Mouse (Mus musculus): Measurements from ENCODE around the gene Ikzf4. TPM values are rescaled to one million over a fixed set of nuclear protein-coding genes. Genes with fewer than 3 reads are reported as not detected.
"Not testable (repeated sequence)": the region's sequence is repeated elsewhere in the genome, so short reads cannot be mapped to it uniquely, and the experiment has no call there.

Ikzf4 gene
- polyA plus RNA-seq, 1 experiment from 2014 or later = 4.1 TPM

DNA sequence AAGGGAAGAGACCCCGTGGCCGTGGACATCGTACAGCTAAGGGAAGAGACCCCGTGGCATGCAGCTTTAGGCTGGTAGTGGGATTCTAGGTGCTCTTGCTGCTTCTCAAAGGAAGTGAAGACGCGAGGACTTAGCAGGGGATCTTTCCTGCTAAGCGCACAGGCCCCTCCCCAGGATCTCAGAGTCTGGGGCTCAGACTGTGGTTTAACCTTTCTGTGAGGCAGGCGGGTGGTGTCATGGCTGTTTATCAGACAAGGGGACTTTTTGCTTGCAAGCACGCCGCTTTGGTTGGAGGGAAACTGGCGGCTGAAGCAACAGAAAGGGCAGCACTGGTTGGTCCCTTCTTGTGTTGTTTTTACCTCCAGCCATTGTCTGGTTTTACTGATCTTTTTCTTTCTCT is 8.8 kb downstream of the Ikzf4 start:
- Histone ChIP-seq H3K36me3 (peaks cover 63% of the 10 kb centered on the region), H3K27me3 (no peaks in the 10 kb centered on the region), H3K4me2 (no peak overlapping the region), H3K4me3 (no peak overlapping the region), H3K4me1 (no peaks in the 10 kb centered on the region), H3K27ac (no peak overlapping the region), H3K9me3 (no peaks in the 10 kb centered on the region), H3K9ac (no peak overlapping the region)
- ATAC-seq (ENCODE audit: insufficient number of reproducible peaks, low FRiP score, low TSS enrichment, low read depth) = no peak
- WGBS = 32% methylated on average over 11 of the region's 11 CpGs

DNA sequence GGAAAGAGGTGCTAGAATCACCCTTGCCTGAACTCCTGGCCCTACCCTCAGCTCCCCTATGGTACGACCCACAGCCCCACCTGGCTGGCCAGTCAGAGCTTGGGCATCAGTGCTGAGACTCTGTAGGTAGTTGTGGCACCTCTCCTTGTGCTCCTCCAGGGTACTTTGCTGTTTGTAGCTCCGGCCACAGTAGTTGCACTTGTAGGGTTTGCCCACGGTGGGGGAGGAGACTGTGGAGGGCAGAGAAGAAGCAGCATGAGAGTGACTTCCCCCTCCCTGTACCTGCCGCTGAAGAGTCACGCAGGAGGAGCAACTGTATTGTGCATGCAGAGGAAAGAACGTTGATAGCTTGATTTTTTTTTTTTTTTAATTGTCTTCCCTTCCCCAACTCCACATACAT is 9.2 kb downstream of the Ikzf4 start:
- H3K27me3 ChIP-seq = no peaks in the 10 kb centered on the region
- no peak for ATAC-seq (ENCODE audit: insufficient number of reproducible peaks, low FRiP score, low TSS enrichment, low read depth)

DNA sequence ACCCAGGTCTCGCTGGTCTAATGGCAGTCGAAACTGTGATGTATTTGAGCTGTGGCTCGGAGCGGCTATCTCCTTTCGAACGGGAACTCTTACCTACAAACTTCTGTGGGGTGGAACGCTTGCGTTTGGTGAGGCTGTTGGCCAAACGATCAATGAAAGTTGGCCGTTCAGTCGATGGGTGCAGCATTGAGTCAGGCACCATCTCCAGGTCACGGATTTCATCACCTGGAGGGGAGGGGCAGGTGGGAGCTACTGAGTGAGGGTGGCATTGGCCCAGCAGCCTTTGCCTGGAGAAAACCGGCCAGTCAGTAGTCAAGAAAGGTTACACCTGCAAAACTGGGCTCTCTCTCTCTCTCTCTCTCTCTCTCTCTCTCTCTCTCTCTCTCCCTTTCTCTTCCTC is 10.1 kb downstream of the Ikzf4 start:
- H3K4me3 ChIP-seq = no peak overlapping the region

More for the DNA sequence above, 9.2 kb downstream of the Ikzf4 start:
- Histone ChIP-seq H3K4me2 (no peak overlapping the region), H3K4me1 (no peaks in the 10 kb centered on the region), H3K36me3 (peaks cover 63% of the 10 kb centered on the region), H3K4me3 (no peak overlapping the region), H3K9me3 (no peaks in the 10 kb centered on the region), H3K9ac (no peak overlapping the region), H3K27ac (no peak overlapping the region)
- WGBS = 56% methylated on average over 6 of the region's 6 CpGs

DNA sequence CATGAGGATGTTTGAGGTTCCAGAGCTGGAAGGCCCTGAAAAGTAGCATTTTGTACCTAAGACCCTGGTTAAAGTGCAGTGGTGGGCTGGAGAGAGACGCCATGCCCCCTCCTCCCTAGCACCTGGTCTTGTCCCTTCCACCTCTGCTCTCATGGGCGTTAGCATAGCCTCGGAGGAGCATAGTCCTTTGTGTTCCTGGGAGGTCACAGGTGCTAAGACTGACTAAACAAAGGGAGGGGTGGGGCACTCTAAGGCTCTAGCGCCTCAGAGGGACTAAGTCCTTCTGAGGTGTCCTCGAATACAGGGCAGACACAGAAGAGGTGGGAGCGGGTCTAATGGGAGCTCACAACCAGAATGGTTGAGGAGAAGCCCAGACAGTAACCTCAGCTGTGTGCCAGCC is 14.2 kb downstream of the Ikzf4 start:
- Histone ChIP-seq H3K4me2 (no peak overlapping the region), H3K27me3 (no peaks in the 10 kb centered on the region), H3K36me3 (peaks cover 34% of the 10 kb centered on the region), H3K4me3 (no peak overlapping the region), H3K9me3 (no peaks in the 10 kb centered on the region), H3K27ac (no peak overlapping the region), H3K9ac (no peak overlapping the region), H3K4me1 (no peaks in the 10 kb centered on the region)
- WGBS = 31% methylated on average over 6 of the region's 6 CpGs
- ATAC-seq (ENCODE audit: insufficient number of reproducible peaks, low FRiP score, low TSS enrichment, low read depth) = no peak

More for the DNA sequence above, 10.1 kb downstream of the Ikzf4 start:
- no peak overlapping the region for H3K4me2 ChIP-seq
- no peak overlapping the region for H3K9ac ChIP-seq
- H3K27ac ChIP-seq = no peak overlapping the region
- H3K27me3 ChIP-seq = no peaks in the 10 kb centered on the region
- no peaks in the 10 kb centered on the region for H3K4me1 ChIP-seq
- 94% methylated on average over 13 of the region's 13 CpGs for WGBS
- no peak for ATAC-seq (ENCODE audit: insufficient number of reproducible peaks, low FRiP score, low TSS enrichment, low read depth)
- peaks cover 57% of the 10 kb centered on the region for H3K36me3 ChIP-seq
- no peaks in the 10 kb centered on the region for H3K9me3 ChIP-seq

DNA sequence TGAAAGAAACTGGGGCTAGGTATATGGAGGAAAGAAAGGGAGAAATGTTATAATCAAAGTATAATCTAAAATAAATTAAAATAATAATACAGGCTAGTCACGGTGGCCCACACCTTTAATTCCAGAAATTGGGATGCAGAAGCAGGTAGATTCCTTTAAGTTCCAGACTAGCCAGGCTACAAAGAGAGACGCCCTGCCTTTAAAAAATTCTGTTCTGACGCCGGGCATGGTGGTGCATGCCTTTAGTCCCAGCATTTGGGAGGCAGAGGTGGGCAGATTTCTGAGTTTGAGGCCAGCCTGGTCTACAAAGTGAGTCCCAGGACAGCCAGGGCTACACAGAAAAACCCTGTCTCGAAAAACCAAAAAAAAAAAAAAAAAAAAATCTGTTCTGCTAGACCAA is 15.5 kb downstream of the Ikzf4 start:
- H3K27ac ChIP-seq; H3K4me3 ChIP-seq; H3K9ac ChIP-seq; H3K4me1 ChIP-seq; H3K4me2 ChIP-seq; ATAC-seq (ENCODE audit: insufficient number of reproducible peaks, low FRiP score, low TSS enrichment, low read depth); H3K27me3 ChIP-seq; H3K9me3 ChIP-seq: not testable (repeated sequence)
- peaks cover 29% of the 10 kb centered on the region for H3K36me3 ChIP-seq
- 79% methylated on average over 5 of the region's 5 CpGs for WGBS

DNA sequence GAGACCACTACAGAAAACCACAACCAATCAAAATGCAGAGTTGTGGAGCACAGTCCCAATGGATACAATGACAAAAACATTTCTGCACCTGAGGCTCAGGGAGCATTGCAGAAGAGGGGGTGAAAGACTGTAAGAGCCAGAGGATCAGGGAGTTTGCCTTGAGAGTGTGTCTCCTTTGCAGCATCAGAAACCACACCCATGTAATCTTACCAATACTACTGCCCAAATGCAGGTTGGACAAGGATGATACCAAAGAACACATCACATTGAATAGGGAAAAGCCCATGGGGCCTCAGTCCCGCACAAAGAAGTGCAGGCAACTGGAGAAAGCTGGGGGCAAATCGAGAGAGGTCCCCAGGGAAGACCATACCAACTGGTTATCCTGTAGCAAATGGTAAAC is 16.0 kb downstream of the Ikzf4 start:
- ATAC-seq (ENCODE audit: insufficient number of reproducible peaks, low FRiP score, low TSS enrichment, low read depth) = no peak
- WGBS = 61% methylated on average over 2 of the region's 2 CpGs

DNA sequence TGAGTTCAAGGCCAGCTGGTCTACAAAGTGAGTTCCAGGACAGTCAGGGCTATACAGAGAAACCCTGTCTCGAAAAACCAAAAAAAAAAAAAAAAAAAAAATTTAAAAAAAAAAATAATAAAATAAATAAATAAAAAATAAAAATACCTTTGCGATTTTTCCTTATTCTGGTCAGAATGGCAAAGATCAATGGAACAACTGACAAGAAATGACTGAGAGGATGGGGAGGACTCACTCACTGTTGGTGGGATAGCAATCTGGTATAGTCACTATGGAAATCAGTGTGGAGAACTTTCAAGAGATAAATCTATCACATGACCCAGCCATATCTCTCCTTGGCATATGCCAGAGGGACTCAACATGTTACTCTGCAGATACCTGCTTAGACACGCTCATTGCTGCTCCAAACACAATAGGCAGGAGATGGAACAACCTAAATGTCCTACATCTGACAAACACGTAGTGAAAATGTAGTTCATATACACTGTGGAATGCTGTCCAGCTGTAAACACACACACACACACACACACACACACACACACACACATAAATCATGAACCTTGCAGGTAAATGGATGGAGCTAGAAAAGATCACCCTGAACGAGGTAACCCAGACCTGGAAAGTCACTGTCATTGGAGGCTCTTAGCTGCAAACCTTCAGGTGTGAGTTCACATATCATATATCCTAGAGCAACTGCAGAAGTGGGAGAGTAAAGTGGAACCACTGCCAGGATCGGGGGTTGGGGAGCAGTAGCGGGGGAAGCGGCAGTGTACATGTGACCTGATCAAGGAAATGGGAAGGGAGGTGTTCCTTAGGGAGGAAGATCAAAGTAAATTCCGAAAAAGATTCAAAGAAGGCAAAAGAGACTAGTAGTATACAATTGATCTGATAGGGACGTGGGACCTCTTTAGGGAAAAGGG is 18.1 kb downstream of the Ikzf4 start:
- peak overlapping the region; percentile 47; the same call in 1 of the 2 replicates for H3K27ac ChIP-seq
- H3K36me3 ChIP-seq = peaks cover 29% of the 10 kb centered on the region
- H3K9ac ChIP-seq = no peak overlapping the region
- H3K4me3 ChIP-seq = no peak overlapping the region
- H3K9me3 ChIP-seq = no peaks in the 10 kb centered on the region
- no peaks in the 10 kb centered on the region for H3K27me3 ChIP-seq
- peaks cover 5% of the 10 kb centered on the region for H3K4me1 ChIP-seq
- no peak for ATAC-seq (ENCODE audit: insufficient number of reproducible peaks, low FRiP score, low TSS enrichment, low read depth)
- WGBS = 72% methylated on average over 10 of the region's 10 CpGs
- no peak overlapping the region for H3K4me2 ChIP-seq

More for the DNA sequence above, 16.0 kb downstream of the Ikzf4 start:
- no peak overlapping the region for H3K27ac ChIP-seq
- no peaks in the 10 kb centered on the region for H3K9me3 ChIP-seq
- no peak overlapping the region for H3K4me3 ChIP-seq
- no peak overlapping the region for H3K9ac ChIP-seq
- H3K36me3 ChIP-seq = peaks cover 30% of the 10 kb centered on the region
- H3K27me3 ChIP-seq = no peaks in the 10 kb centered on the region
- no peak overlapping the region for H3K4me2 ChIP-seq
- peaks cover 5% of the 10 kb centered on the region for H3K4me1 ChIP-seq

DNA sequence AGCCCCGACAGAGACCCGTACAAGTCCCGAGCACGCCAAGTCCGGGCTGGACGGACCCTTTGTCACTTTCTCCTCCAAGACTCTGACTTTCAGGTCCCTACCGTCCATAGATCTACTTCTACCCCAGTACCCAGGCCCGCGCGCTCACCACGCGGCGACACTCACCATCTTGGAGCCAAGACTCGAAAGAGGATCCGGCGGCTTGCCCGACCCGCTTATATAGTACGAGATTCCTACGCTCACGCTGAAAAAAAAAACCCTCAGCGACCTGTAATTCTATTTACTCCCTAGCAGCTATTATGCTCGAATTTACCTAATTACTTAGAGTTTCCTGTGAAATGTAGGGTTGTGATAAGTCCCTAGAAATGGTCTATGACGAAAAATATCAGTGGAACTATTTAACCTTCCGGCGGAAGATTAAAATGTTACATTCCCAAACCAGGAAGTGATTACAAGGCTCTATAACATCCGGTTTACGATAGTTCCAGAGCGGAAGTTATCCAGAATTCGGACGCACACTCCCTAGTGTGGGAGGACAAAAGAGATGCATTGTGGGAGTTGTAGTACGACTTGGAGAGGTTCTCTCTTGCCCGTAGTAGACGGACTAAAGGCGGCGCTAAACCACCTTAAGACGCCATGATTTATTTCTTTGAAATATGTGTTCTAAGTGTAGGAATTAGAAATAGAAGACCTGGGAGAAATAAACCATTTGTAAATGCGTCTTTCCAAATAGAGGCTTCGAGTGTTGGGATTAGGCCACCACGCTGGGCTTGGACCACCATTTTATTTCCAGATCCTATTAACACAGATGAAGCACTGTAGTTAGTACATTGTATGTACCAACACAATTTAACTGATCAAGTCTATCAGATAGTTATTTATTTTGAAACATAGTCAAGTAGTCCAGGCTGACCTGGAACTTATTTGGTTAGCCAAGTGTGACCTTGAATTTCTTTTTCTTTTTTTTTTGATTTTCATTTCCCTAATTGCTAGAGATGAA is 19.2 kb downstream of the Ikzf4 start, which contains the start of gene Rps26:
Rps26 (minus strand) TSS at position 437 of the 1,000 bp plus-strand sequence.
- peak; percentile 97 for ATAC-seq (ENCODE audit: insufficient number of reproducible peaks, low FRiP score, low TSS enrichment, low read depth)
- H3K27ac ChIP-seq = peak within 1 kb of the TSS; percentile 83
- no peaks in the 10 kb centered on the region for H3K27me3 ChIP-seq
- H3K4me2 ChIP-seq = peak within 1 kb of the TSS; percentile 72
- peak within 1 kb of the TSS; percentile 100 for H3K9ac ChIP-seq
- H3K4me3 ChIP-seq = peak within 1 kb of the TSS; percentile 84
- WGBS = under 1% methylated on average over 40 of the region's 40 CpGs
- no peaks in the 10 kb centered on the region for H3K9me3 ChIP-seq
- H3K4me1 ChIP-seq = peaks cover 5% of the 10 kb centered on the region
- peaks cover 25% of the 10 kb centered on the region for H3K36me3 ChIP-seq

DNA sequence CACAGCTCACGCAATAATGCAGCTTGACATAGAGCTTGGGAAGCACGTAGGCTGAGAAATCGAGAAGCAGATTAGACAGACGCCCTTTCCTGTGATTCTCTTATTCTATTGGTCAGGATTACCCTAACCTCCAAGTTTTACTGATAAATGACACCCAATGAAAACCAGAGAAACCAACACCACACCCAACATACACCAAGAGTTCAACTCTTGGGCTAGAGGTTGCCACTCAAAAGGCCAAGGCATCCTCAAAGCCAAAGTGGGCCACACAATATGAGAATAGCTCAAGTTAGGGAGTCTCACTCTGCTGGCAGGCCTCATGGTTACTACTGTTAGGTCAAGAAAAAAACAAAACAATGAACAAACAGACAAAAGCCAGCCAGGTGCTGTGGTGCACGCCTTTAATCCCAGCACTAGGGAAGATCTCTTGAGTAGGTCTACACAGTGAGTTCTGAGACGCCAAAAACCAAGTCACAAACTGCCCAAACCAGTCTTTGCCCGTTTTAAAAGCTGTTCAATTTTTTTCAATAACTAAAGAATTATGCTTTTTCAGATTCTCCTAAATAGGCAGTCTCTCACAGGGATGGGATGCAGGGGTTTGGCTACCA is 20.4 kb downstream of the Ikzf4 start:
- peaks cover 5% of the 10 kb centered on the region for H3K4me1 ChIP-seq
- H3K4me2 ChIP-seq = peak overlapping the region; percentile 72
- peak overlapping the region; percentile 84 for H3K4me3 ChIP-seq
- peak overlapping the region; percentile 83 for H3K27ac ChIP-seq
- no peak for ATAC-seq (ENCODE audit: insufficient number of reproducible peaks, low FRiP score, low TSS enrichment, low read depth)
- WGBS = 45% methylated on average over 7 of the region's 7 CpGs
- H3K27me3 ChIP-seq = no peaks in the 10 kb centered on the region
- H3K9me3 ChIP-seq = no peaks in the 10 kb centered on the region
- H3K36me3 ChIP-seq = peaks cover 25% of the 10 kb centered on the region
- peak overlapping the region; percentile 100 for H3K9ac ChIP-seq

DNA sequence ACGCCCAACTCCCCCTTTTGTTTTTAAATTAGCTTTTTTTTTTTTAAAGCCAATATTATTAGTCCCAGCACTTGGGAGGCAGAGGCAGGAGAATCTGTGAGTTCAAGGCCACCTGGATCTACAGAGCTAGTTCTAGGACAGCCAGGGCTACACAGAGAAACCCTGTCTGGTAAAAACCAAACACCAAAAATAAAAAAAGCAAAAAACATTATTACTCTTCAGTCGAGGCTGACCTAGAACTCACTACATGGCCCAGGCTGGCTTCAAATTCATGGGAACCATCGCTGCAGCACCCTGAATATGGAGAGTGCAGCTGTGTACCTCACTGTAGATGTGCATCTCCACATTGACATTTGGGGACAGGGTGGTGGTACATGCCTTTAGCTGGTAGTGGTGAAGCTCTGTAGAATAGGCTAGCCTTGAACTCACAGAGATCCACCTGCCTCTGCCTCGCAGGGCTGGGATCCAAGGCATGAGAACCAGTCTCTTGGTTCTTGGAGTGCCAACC is 22.6 kb downstream of the Ikzf4 start:
- H3K27ac ChIP-seq, H3K4me3 ChIP-seq: not testable (repeated sequence)
- WGBS = 82% methylated on average over 4 of the region's 4 CpGs

DNA sequence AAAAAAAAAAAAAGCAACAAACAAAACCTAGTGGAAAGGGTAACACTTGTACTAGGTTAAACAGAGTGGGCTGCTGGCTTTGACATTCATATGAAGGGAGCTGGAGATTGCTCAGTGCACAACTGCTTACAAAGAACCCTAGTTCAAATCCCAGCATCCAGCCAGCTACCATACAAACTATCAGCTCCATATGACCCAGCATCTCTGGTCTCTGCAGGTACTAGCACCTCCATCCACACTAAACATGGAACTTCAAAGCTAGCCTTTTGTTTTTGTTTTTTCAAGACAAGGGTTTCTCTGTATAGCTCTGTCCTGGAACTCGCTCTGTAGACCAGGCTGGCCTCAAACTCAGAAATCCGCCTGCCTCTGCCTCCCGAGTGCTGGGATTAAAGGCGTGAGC is 23.1 kb downstream of the Ikzf4 start:
- Histone ChIP-seq H3K27ac (no peak overlapping the region), H3K4me3 (no peak overlapping the region), H3K9ac (no peak overlapping the region), H3K36me3 (peaks cover 25% of the 10 kb centered on the region), H3K4me1 (peaks cover 5% of the 10 kb centered on the region), H3K27me3 (no peaks in the 10 kb centered on the region), H3K9me3 (no peaks in the 10 kb centered on the region), H3K4me2 (no peak overlapping the region)
- 89% methylated on average over 4 of the region's 4 CpGs for WGBS
- ATAC-seq (ENCODE audit: insufficient number of reproducible peaks, low FRiP score, low TSS enrichment, low read depth) = no peak

More for the DNA sequence above, 22.6 kb downstream of the Ikzf4 start:
- H3K4me1 ChIP-seq; ATAC-seq (ENCODE audit: insufficient number of reproducible peaks, low FRiP score, low TSS enrichment, low read depth); H3K9me3 ChIP-seq; H3K9ac ChIP-seq; H3K4me2 ChIP-seq; H3K27me3 ChIP-seq: not testable (repeated sequence)
- H3K36me3 ChIP-seq = peaks cover 25% of the 10 kb centered on the region
